Mouse (Mus musculus) 416B (cell line): Measurements from ENCODE around the gene Rbp1.

Source experiments
- DNase-seq: peaks from one replicate; pipeline ENCODE4 v3.0.0; 2011; ENCODE audit warnings: low read depth

The Rbp1 gene

GRCm38 (mm10) chr9:98492821-98493220, 70.1 kb downstream of the Rbp1 start:
- no peak for DNase-seq
